Mouse (Mus musculus) G1E (cell line): ENCODE measurements at regions not wholly inside any gene's neighbourhood (a gene's known extent, or its start where the extent isn't known, plus 50 kb on each side); places are given as distances from the start of the nearest gene placed in this dataset.

Experiments used
- ATAC-seq: 2 replicates; pipeline ENCODE4 v1.8.0; 2016; ENCODE audit warnings: mild to moderate bottlenecking; ENCODE audit not compliant: insufficient number of reproducible peaks, poor library complexity, low FRiP score, severe bottlenecking; ENCODE audit errors: extremely low read depth
- DNase-seq: peaks from one replicate; pipeline ENCODE4 v3.0.0; 2012; ENCODE audit warnings: low spot score
- H3K27me3 ChIP-seq: 2 replicates; pipeline ENCODE4 v1.6.1; 2012; ENCODE audit warnings: mild to moderate bottlenecking, low read length, inconsistent platforms; ENCODE audit not compliant: insufficient read depth
- H3K36me3 ChIP-seq: replicated peaks from 2 replicates; pipeline ENCODE3; 2012; ENCODE audit warnings: mild to moderate bottlenecking, inconsistent platforms
- H3K4me1 ChIP-seq: 2 replicates; pipeline ENCODE4 v1.6.1; 2012; ENCODE audit warnings: low read depth, low read length, inconsistent platforms, mixed read lengths; ENCODE audit not compliant: insufficient read depth
- H3K4me3 ChIP-seq: 2 replicates; pipeline ENCODE4 v1.5.1; 2012; ENCODE audit warnings: low read depth, mild to moderate bottlenecking, inconsistent platforms, low read length, moderate library complexity, mixed read lengths
- H3K9me3 ChIP-seq: replicated peaks from 2 replicates; pipeline ENCODE4 v1.6.1; 2012; ENCODE audit warnings: inconsistent platforms
- CTCF ChIP-seq: IDR thresholded peaks from 2 replicates; pipeline ENCODE4 v1.5.1; 2012; ENCODE audit warnings: low read depth, low read length, inconsistent platforms, mixed read lengths
- GATA1 ChIP-seq: IDR thresholded peaks from 2 replicates; pipeline ENCODE4 v1.6.1; 2012; ENCODE audit warnings: borderline replicate concordance, low read length, inconsistent platforms, mixed read lengths
- GATA2 ChIP-seq: IDR thresholded peaks from 2 replicates; pipeline ENCODE4 v1.6.1; 2012; ENCODE audit warnings: low read depth, low read length, inconsistent platforms, borderline replicate concordance
- POLR2AphosphoS5 ChIP-seq: IDR thresholded peaks from 2 replicates; pipeline ENCODE4 v1.6.1; 2012; ENCODE audit warnings: low read depth, low read length, inconsistent platforms; ENCODE audit not compliant: insufficient replicate concordance
- TAL1 ChIP-seq: conservative IDR thresholded peaks from 2 replicates; pipeline ENCODE4 v1.6.1; 2012; ENCODE audit warnings: low read depth, low read length, inconsistent platforms, mixed read lengths

DNA sequence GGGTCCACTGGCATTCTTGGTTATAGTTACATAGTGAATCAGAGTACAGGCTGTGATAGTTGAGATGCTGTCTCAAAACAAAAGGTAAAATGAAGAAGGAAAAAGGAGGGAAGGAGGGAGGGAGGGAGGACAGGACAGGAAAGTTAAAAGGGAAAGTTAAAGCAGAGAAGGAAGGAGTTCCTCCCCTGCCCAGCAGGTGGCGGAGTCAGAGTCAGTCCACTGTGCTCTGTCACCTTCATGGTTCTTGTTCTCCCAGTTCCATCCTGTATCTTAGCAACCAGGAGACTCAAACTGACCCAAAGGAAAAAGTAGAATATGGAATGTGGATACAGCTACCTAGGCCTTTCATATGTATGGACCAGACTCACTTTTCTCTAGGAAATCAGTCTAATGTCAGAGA lies 288.3 kb downstream of the Pdcd6ip start:
- TF ChIP-seq GATA1 (no peak), TAL1 (no peak), POLR2AphosphoS5 (no peak), CTCF (no peak), GATA2 (no peak)
- Histone ChIP-seq H3K27me3 (no peaks in the 10 kb centered on the region), H3K36me3 (no peaks in the 10 kb centered on the region), H3K9me3 (peaks cover 61% of the 10 kb centered on the region), H3K4me3 (no peak overlapping the region), H3K4me1 (no peaks in the 10 kb centered on the region)
- no peak for DNase-seq
- no peak for ATAC-seq

DNA sequence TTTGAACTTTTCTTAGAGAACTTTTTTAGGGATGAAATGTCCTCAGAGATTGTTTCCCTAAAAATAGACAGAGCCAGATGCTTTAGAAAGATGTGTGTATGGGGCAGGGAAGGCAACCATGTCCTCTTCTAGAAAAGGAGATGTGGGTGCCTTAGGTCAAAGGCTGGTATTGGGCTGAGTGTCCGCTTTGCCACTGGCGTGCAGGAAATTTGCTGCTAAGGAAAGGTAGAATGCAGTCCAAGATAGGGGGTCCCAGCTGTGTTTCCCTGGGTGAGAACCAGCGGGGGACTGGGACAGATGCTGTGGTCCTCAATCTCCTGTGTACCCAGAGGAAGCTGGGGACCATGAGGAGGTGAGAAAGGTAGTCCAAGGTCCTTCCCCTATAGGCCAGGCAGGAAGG lies 291.0 kb downstream of the Pdcd6ip start:
- TF ChIP-seq GATA2 (no peak), POLR2AphosphoS5 (no peak), TAL1 (no peak), GATA1 (no peak), CTCF (no peak)
- Histone ChIP-seq H3K36me3 (no peaks in the 10 kb centered on the region), H3K4me3 (no peak overlapping the region), H3K27me3 (no peaks in the 10 kb centered on the region), H3K9me3 (peaks cover 62% of the 10 kb centered on the region), H3K4me1 (no peaks in the 10 kb centered on the region)
- ATAC-seq (no peak), DNase-seq (no peak)

DNA sequence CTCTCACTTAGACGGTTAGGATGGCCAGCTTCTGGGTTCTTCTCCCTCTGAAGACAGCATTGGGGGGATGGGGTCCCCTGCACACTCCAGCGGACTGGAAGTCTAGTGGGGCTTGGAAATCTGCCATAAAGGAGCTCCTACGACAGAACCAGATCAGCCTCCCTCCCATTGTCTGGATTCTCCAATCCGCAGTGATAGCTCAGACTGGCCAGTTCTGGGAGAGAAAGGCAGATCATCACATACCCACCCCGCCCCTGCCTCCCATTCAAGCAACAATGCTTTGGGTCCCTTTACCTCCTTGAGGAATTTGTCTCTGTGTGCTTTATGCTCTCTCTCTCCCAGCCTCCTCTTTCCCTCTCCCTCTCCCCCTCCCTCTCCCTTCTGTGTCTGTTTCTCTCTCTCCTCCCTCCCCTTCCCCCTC lies 292.5 kb downstream of the Pdcd6ip start:
- DNase-seq, result no peak
- TF ChIP-seq GATA2 (no peak), TAL1 (no peak), POLR2AphosphoS5 (no peak), GATA1 (no peak), CTCF (no peak)

DNA sequence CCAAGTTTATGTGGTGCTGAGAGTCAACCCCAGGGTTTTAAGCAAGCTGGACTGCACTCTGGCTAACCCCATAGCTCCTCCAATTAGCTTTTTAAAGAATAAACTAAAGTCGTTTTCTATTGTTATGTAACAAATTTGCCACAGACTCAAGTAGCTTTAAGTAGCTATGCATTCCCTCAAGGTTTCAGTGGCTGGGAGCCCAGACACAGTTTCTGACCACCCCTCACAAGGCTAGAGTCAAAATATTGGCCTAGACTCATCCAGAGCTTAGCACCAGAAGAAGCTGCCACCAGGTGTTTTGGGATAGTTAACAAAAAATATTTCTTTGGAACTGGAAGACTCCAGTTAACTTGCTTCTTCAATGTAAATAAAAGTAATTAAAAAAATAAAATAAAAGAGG lies 293.4 kb downstream of the Pdcd6ip start:
- Histone ChIP-seq H3K27me3 (no peaks in the 10 kb centered on the region), H3K4me1 (no peaks in the 10 kb centered on the region)
- ATAC-seq, result no peak

More for the DNA sequence above, 292.5 kb downstream of the Pdcd6ip start:
- no peaks in the 10 kb centered on the region for H3K36me3 ChIP-seq
- no peaks in the 10 kb centered on the region for H3K4me1 ChIP-seq
- no peak for ATAC-seq
- no peaks in the 10 kb centered on the region for H3K27me3 ChIP-seq
- H3K9me3 ChIP-seq, result peaks cover 68% of the 10 kb centered on the region
- no peak overlapping the region for H3K4me3 ChIP-seq

DNA sequence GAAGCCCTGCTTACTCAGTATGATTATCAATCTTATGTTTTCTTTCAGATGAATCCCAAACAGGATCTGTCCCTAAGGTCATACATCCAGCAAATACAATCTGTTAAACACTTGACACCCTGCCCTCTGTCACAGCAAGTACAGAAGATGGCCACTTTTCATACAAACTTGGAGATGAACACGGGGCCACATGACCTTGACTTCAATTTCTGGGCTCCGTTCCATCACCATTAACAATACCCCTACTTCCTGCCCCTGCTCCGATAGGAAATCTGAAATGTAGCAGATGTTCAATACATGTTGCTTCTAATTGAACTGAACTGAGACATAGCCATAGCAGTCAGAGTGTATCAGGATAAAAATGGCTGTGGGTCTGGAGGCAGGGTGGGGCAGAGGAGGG lies 294.2 kb downstream of the Pdcd6ip start:
- Histone ChIP-seq H3K9me3 (peaks cover 67% of the 10 kb centered on the region), H3K36me3 (no peaks in the 10 kb centered on the region), H3K27me3 (no peaks in the 10 kb centered on the region), H3K4me1 (no peaks in the 10 kb centered on the region), H3K4me3 (no peak overlapping the region)
- no peak for TF ChIP-seq CTCF
- TF ChIP-seq TAL1, result no peak
- no peak for TF ChIP-seq POLR2AphosphoS5
- TF ChIP-seq GATA2, result no peak
- TF ChIP-seq GATA1, result no peak
- DNase-seq, result no peak
- ATAC-seq, result no peak

More for the DNA sequence above, 293.4 kb downstream of the Pdcd6ip start:
- no peak overlapping the region for H3K4me3 ChIP-seq
- TF ChIP-seq GATA2, result no peak
- TF ChIP-seq CTCF, result no peak
- no peak for TF ChIP-seq TAL1
- TF ChIP-seq POLR2AphosphoS5, result no peak
- no peak for TF ChIP-seq GATA1
- no peaks in the 10 kb centered on the region for H3K36me3 ChIP-seq
- DNase-seq, result no peak
- peaks cover 70% of the 10 kb centered on the region for H3K9me3 ChIP-seq

DNA sequence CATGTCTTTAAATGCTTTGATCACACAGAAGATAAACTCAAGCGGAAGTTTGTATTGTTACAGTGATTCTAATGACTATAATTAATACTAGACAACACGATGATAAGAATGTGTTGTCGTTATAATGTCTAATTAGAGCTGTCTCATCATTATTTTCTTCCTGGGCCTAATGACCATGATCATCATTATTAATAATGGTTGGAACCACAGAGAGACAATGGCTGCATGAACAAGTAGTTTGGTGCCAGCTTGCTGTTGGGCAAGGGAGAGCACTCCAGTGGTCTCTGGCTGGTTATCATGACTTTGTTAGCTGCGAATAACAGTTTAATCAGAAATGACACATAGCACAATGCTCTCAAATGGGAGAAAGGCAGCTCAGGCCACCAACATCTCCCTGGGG lies 296.4 kb downstream of the Pdcd6ip start:
- no peaks in the 10 kb centered on the region for H3K36me3 ChIP-seq
- H3K9me3 ChIP-seq, result peaks cover 59% of the 10 kb centered on the region
- TF ChIP-seq TAL1 (no peak), GATA1 (no peak), POLR2AphosphoS5 (no peak), CTCF (no peak), GATA2 (no peak)
- no peaks in the 10 kb centered on the region for H3K27me3 ChIP-seq
- DNase-seq (no peak), ATAC-seq (no peak)
- H3K4me1 ChIP-seq, result no peaks in the 10 kb centered on the region
- no peak overlapping the region for H3K4me3 ChIP-seq

DNA sequence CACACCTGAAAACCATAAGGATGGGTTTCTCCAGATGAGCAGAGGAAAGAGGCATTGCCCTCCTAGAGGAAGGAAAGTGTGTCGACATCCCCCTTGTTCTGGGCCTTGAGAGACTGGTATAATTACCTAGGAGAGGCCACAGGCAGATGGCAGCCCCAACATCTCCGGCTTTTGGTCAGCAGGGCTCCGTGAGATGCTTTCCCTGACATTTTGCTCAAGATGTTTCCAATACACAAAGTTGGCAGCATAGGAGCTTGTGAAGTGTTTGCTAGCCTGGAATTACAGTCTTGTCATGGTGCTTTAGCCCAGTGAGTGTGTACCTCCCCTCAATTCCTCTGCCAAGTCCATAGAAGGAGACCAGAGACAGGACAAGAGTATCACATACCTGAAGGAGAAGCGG lies 299.5 kb downstream of the Pdcd6ip start:
- no peak for ATAC-seq

More for the DNA sequence above, 299.5 kb downstream of the Pdcd6ip start:
- no peaks in the 10 kb centered on the region for H3K27me3 ChIP-seq
- H3K9me3 ChIP-seq, result peaks cover 38% of the 10 kb centered on the region
- DNase-seq, result no peak
- no peak for TF ChIP-seq POLR2AphosphoS5
- no peak for TF ChIP-seq GATA2
- no peak for TF ChIP-seq CTCF
- TF ChIP-seq TAL1, result no peak
- TF ChIP-seq GATA1, result no peak
- H3K36me3 ChIP-seq, result no peaks in the 10 kb centered on the region
- no peaks in the 10 kb centered on the region for H3K4me1 ChIP-seq
- no peak overlapping the region for H3K4me3 ChIP-seq
